Mouse (Mus musculus) hematopoietic stem cell, adult 5-6 weeks (primary cell): ENCODE data around the gene Ier5l. TPM values are rescaled to one million over a fixed set of nuclear protein-coding genes. Genes with fewer than 3 reads are reported as not detected.

Experiments
- ATAC-seq, 2 experiments: fragments of 125-278 bp in 1 of 2; replicated peaks in 1 of 2; 2 replicates each; pipeline ENCODE4 v1.8.0; 2016 to 2017; ENCODE audit warnings: inconsistent platforms in 2 of 2, mild to moderate bottlenecking in 2 of 2, moderate number of reproducible peaks in 2 of 2, low read depth in 1 of 2, moderate TSS enrichment in 1 of 2; ENCODE audit not compliant: low FRiP score in 2 of 2, poor library complexity in 2 of 2, severe bottlenecking in 2 of 2, insufficient read depth in 1 of 2, low TSS enrichment in 1 of 2
- total RNA-seq: library from RNA; stranded (forward); fragments of 172-1452, 232-1000 nt; gene quantifications from 2 replicates; pipeline ENCODE4 v1.2.3, GENCODE M21; 2017

Ier5l gene
- 0.19 and 2.4 TPM in 2 replicates for total RNA-seq

DNA sequence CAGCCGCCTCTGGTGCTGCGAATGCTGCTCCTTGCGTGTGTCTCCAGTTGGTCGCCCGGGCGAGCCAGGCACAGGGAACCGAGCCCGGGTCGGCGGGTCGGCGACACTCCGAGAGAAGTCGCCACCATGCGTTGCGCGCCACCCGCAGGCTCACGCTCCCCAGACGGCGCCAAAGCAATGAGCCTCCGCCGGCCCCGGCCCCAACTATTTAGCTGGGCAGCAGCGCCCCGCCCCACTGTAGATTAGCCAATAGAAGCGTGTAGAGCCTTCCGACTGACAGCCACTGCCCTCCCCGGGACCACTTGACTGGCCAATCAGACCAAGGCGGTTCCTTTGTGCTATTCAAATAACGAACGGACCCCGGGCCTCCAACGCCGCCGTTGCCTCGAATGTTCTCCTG, at the start of gene Ier5l:
TSS of gene Ier5l (minus strand) at position 181 of the 400 bp plus-strand sequence.
- peak; percentile 66 to 78 for ATAC-seq

DNA sequence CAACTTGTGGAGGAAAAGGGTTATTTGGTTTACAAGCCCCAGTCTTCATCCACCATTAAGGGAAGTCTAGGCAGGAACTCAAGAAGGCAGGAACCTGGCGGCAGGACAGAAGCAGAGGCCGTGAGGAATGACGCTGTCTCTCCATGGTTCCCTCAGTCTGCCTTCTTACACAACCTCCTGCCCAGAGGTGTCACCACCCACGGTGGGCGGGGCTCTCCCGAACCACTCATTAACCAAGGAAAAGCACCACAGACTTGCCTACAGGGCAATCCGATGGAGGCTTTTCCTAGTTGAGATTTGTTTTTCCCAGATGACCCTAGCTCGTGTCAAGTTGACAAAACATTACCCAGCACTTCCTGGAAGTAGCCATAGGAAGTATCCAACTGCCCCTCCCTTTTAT, 49.7 kb upstream of the Ier5l start:
- no peak for ATAC-seq

DNA sequence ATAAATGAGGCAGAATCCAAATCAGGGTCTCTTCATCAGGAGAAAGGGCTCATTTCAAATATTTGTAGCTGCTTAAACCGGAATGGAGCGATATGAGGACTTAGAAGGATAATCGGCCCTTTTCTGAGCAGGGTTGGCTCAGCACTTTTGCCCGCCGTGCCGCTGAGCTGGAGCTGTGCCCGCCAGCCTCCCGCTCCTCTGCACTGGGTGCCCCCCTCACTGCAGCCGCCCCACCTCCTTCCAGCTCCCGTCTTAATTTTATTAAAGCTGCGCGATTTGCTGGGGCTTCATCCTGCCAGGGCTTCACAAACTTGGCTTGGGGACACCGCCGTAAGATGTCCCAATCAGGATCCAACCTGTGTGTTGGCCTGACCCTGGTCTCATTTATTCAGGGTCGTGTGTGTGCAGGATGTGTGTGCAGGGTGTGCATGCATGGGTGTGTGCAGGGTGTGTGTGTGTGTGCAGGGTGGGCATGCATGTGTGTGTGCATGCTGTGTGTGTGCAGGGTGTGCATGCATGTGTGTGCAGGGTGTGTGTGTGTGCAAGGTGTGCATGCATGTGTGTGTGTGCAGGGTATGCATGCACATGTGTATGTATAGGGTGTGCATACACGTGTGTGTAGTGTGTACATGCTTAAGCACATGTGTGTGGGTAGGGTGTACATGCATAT, 36.8 kb upstream of the Ier5l start:
- ATAC-seq, result no peak

DNA sequence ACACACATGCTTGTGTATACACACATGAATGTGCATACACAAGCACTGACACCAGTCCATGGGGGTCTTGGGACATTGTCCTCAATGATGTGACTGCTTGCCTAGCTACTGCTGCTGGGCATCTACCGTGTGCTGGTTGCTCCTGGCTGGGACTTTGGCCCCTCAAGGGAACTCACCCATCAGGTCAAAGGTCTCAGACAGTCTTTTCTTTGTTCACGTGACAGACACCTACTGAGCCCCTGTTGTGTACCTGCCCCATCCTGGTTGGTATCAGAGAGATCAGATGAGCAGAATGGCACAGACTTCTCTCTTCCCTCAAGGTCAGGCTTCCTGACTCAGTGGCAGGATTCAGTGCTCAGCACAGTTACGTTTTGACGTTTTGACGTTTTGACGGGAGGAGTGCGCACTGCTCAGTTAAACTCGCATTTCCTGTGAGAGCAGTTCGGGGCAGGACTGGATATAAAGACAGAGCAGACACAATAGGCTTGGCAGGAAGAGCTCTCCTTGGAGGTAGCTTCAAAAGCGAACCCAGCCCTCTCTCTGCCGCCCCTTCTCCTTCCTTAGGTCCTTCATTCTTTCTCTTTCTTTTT, 33.2 kb upstream of the Ier5l start:
- no peak for ATAC-seq

DNA sequence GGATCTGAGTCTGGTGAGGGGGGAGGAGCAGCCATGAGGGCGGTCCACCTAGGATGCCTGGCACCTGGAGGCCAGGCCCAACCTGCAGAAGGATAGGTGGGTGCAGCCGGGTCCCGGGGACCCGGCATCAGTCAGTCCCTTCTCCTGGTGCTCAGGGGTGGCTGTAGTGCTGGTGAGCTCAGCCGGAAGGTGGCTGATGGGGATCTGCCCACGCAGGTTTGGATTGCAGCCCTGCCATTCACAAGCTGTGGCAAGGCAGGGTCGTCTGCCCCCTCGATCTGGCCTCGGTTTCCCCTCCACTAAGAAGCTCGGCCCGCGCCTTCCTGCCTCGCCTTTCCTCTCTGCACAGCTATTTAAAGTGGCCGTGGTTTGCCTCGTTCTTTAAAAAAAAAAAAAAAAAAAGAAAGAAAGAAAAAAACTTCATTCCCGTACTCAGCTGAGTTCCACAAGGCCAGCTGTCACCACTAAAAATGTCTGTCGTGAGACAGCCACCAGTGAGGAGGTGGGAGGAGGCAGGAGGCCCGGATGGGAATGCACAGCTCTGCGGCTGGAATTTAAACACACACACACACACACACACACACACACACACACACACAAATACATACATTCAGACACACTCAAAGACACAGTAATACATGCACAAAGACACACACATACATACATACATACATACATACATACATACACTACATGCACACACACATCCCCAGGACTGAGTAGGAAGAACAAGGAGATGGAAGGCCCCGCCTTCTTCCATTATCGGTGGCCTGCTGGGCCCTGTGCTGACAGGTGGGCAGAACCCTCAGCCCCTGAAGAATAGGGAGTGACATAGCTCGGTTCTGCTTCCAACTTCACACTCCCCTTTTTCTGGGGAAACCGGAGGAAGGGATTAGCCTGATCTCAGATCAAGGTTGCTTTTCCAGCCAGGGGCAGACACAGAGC, 29.9 kb upstream of the Ier5l start:
- ATAC-seq, result no peak

DNA sequence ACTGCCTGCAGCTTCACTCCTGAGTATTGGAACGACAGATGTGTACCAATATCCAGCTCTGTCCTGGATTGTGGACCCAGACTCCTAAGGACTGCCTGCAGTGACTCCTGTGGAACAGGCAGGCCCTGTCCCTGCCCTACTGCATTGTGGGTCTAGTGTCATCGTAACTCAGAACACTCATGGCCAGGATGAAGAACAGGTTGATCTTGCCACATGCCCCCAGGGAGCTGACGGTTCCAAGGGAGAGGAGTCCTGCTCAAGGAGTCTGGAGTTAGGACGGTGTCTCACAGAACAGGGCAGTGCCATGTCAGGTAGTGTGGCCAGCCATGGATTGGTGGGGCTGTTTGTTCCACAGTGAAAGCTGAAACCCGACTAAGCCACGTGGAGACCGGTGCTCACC, 27.7 kb upstream of the Ier5l start:
- ATAC-seq, result no peak; a peak in 1 of 4 replicates

DNA sequence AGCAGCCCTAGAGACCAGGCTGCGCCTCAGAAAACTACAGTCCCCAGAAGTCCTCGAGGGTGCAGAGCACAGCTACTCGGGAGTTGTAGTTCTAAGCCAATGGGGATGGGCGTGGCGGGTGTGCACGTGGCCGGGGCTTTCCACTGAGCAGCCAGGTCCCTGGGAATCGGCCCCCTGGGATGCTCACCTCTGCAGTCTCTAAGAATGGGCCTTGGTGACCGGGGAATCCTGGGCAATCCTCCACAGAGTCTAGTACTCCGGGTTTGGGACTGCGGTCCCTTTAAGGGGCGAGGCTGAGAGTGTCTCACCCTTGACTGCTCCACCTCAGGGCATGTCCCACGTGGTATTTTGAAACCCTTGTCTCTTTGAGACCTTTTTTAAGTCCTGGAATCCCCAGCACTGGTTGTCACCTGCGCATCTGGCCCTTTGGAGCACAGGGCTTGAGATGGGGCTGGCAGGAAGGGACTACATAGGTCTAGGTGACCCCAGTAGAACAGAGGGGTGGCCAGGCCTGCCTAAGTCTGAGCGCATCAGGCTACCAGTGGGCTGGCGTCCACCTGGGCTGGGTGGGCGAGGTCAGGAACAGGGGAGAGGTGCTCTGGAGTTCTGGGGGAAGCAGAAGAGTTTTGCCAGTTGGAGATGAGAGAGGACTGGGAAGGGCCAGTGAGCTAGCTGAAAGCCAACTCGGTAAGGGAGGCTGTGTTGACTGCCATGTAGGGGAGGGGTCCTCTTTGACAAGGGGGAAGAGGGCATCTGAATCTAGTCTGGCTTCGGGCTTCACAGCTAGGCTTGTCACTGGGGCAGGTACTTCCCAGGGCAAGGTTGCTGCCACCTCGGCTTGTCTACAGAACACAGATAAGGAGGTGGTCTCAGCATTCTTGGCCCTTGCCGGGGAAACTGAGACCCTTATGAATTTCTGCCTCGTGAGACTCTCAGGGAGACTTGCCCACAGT, 22.2 kb upstream of the Ier5l start:
- ATAC-seq, result peak; percentile 89 to 93

DNA sequence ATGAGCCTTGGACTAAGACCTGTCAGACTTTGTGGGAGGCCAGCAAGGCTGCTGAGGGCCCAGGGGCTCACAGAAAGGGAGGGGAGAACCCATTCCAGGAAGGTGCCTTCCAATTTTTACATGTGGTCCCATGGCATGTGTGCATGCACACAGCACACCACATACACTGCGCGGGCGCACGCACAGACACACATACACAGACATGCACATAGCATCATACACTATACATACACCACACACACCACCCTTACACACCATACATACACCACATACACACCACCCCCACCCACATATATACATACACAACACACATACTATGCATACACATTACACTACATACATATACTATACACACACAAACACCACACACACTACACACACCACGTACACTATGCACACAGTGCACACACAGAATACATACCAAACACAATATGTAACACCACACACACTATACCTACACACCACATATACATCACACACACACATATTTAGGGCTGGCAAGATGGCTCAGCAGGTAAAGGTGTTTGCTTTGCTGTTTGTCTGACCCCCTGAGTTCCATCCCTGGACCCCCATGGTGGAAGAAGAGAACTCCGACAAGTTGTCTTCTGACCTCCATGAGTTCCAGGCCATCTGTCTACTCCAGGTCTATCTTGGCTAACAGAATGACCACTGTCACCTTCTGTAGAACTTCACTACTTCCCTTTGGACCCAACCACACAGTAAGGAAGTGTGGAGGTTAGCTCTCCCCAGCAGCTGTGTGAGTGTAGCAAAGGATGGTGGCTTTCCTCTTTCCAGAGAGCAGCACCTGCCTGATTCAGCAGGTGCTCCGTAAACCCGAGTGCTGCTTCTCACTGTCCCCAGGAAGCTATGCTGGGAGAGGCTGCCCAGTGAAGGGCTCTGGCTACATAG, 21.2 kb upstream of the Ier5l start:
- 0 out of 4 replicates have a peak, but pooled peaks of 1 of the 2 experiments have one; percentile 5 for ATAC-seq

DNA sequence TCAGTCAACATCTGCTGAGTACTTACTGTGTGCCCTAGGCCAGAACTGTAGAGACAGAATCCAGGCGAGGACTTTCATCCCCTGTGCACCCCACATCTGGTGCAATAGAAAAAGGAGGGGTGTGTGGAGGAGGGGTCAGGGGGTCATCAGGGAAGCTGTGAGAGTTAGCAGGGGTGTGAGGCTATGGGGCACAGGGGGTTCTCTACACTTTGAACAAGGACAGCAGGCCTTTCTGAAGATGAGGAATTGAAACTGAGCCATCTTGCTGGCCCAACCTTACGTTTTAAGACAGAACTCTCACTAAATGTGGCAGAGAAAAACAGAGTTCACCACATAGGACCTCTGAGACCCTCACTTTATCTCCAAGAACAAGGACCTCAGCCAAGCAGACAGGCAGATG, 16.4 kb upstream of the Ier5l start:
- no peak for ATAC-seq

DNA sequence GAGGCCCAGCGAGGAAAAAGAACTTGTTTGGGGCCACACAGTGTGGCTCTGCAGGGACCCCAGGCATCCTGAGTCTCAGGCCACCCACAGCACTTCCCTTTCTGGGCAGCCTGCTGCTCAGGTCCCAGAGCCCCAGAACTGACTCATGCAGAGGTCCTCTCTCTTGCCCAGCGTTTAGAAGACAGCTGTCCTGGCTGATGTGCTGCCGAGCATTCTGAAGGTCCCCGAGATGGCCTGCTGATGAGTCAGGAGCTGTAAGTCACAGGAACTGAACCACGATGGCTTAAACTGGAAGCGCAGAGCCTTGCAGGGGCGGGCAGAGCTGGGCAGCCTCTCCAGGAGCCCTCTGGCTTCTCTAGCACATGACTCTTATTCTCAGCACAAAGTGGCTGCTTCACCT, 13.6 kb upstream of the Ier5l start:
- peak; percentile 43 to 58; a peak in 2 of 4 replicates for ATAC-seq

DNA sequence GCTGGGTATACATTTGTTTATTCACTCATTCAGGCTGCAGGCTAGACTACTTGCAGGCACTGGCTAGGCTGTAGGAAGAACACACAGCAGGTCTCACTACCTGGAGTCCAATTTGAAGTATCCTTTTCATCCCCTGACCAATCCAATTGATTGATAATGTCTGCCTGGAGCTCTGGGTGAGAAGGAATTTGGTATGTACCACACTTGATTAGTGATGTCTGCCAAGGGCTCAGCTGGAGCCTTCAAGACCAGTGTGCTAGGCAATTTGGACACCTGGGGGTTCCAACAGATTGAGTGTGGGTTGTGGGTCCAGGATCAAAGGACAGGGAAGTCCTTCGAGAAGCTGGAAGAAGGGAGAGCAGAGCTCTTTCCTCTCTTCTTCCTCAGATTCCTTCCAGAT, 4.5 kb upstream of the Ier5l start:
- no peak for ATAC-seq

DNA sequence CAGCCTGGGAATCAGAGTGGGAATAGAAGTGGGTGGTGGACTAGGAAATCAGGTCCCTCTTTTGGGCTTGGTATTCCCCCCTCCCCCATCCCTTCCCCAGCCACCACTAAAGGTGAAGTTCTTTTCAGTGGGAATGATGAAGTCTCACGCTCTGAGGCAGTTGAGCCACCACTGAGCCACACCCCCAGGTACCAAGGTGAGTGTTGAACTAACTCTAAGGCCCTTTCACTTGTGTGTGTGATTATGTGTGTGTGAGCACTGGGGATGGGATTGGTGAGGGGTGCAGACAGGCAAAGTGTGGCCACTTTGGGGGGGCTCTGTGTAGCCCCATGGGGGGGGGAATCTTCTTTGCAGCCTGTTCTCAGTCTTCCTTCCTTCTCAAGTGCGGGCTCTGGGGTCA, 2.2 kb upstream of the Ier5l start:
- ATAC-seq, result no peak

DNA sequence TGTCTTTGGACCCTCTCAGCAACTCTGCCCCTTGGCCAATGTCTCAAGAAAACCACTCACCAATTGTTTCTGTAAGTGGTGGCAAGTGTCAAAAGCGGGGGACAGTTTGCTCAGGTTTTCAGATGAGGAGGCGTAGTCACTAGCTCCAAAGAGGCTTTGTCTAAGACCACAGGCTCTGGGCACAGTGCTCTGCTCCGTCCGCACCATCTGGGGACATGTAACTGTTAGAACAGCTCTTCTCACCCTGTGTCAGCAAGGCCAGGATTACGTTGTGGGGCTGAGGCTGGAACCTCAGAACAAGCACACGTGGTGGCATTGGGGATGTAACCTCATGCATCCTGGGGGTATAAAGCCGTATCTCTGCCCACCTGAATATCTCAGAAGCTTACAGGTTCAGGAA, 1.4 kb upstream of the Ier5l start:
- ATAC-seq, result no peak

DNA sequence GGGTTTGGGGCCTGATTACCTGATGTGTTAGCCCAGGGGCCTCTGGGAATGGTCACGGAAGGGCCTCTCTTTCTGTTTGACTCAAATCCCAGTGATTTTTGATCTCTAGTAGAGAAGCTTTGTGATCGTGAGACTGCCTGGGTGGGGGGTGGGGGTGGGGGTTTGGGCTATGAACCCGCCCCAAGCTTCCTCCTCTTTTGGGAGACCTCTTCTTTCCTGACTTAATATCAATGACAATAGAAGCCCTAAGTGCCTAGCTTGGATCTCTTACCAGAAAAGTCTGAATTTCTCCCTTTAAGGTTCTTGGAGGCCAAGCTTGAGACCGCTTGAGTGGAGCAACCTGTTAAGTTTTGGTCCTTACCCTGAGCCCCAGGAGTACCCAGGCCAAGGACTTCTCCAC, 757 bp upstream of the Ier5l start:
- no peak for ATAC-seq

DNA sequence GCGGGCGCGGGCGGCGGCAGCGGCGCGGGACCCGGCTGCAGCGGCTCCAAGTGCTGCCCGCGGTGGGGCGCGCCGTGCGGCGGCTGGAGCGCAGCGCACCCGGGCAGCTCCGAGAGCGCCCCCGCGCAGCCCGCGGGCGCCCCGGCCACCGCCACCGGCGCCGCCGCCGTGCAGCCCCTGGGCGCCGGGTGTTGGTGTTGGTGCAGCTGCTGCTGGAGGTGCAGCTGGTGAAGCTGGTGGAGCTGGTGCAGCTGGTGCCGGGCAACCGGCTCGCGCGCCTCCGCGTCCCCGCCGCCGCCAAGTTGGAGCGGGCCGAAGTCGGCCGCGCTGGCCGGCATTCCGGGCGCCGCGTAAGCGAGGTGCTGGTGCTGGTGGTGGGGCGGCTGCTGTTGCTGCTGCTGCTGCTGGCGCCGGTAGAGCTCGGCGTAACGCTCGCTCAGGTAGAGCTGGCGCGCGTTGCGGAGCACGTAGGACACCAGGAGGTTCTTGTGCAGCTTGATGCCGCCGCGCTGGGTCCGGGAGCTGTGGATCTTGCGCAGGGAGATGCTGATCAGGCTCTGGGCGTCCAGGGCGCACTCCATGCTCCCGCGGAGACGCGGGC, 488 bp downstream of the Ier5l start:
- ATAC-seq, result no peak

DNA sequence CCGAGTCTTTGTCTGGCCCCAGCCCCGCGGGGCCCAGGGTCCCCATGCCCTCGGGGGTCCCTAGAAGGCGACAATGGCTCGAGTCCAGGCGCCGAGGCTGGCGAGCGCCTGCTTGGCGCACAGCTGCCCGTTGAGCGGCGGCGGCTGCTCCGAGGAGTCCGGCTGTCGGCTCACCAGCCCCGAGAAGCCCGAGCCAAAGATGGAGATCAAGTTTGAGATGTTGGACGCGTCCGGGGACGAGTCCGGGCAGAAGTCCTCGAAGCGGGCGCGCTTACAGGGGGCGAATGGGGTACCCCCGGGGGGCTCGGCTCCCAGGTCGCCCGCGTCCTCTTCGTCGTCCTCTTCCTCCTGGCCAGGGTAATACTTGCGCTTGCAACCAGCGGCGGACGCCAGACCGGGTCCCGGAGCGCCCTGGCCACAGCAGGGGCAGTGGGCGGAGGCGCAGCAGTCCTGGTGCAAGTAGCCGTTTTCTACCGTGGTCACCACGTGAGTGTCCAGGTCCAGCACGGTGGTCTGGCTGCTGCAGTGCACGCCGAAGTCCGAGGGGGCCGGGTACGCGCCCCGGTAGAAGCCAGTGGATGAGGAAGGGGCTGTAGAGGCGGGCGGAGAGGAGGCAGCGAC, 1.2 kb downstream of the Ier5l start:
- no peak for ATAC-seq
